Mouse (Mus musculus): ENCODE data around the gene Derl3. TPM values are rescaled to one million over a fixed set of nuclear protein-coding genes. Genes with fewer than 3 reads are reported as not detected.

Derl3 gene
- polyA plus RNA-seq, 1 experiment, result 19.0 TPM

- no peaks in the 10 kb centered on the region for H3K27me3 ChIP-seq (ENCODE audit: control insufficient read depth, insufficient read depth, low read length)
- TF ChIP-seq CTCF (IDR thresholded peaks at IDR 0.05; ENCODE audit: borderline replicate concordance, control insufficient read depth, extremely low read depth, insufficient read depth, low read length, poor library complexity), result no peak
- no peak for TF ChIP-seq POLR2A (IDR thresholded peaks at IDR 0.05; ENCODE audit: control insufficient read depth, extremely low read depth, insufficient read depth, low read length, poor library complexity)
- no peak overlapping the region for H3K27ac ChIP-seq (ENCODE audit: control insufficient read depth, insufficient read depth, low read length)
- peaks cover 10% of the 10 kb centered on the region for H3K4me1 ChIP-seq (replicated peaks; ENCODE audit: control insufficient read depth, insufficient read depth, low read length)
- no peak overlapping the region for H3K4me3 ChIP-seq (ENCODE audit: control insufficient read depth, insufficient read depth, low read length)
- no peak for DNase-seq
- WGBS, result 85% methylated on average over 3 of the region's 3 CpGs
- H3K36me3 ChIP-seq (ENCODE audit: control insufficient read depth, insufficient read depth, low read length), result no peaks in the 10 kb centered on the region
Measured at GRCm38 (mm10) chr10:75851681-75852080, 41.5 kb upstream of the Derl3 start.

- H3K36me3 ChIP-seq (ENCODE audit: control insufficient read depth, insufficient read depth, low read length), result no peaks in the 10 kb centered on the region
- no peak for TF ChIP-seq POLR2A (IDR thresholded peaks at IDR 0.05; ENCODE audit: control insufficient read depth, extremely low read depth, insufficient read depth, low read length, poor library complexity)
- TF ChIP-seq CTCF (IDR thresholded peaks at IDR 0.05; ENCODE audit: borderline replicate concordance, control insufficient read depth, extremely low read depth, insufficient read depth, low read length, poor library complexity), result no peak
- H3K4me3 ChIP-seq (ENCODE audit: control insufficient read depth, insufficient read depth, low read length), result no peak overlapping the region
- H3K27me3 ChIP-seq (ENCODE audit: control insufficient read depth, insufficient read depth, low read length), result no peaks in the 10 kb centered on the region
- 98% methylated on average over 12 of the region's 12 CpGs for WGBS
- no peak for DNase-seq
- no peak overlapping the region for H3K27ac ChIP-seq (ENCODE audit: control insufficient read depth, insufficient read depth, low read length)
- H3K4me1 ChIP-seq (replicated peaks; ENCODE audit: control insufficient read depth, insufficient read depth, low read length), result peaks cover 10% of the 10 kb centered on the region
Measured at GRCm38 (mm10) chr10:75852539-75853125, 40.6 kb upstream of the Derl3 start.

GRCm38 (mm10) chr10:75853452-75853851, 39.8 kb upstream of the Derl3 start:
- Histone ChIP-seq H3K4me3 (ENCODE audit: control insufficient read depth, insufficient read depth, low read length) (no peak overlapping the region), H3K27ac (ENCODE audit: control insufficient read depth, insufficient read depth, low read length) (no peak overlapping the region), H3K4me1 (replicated peaks; ENCODE audit: control insufficient read depth, insufficient read depth, low read length) (peaks cover 4% of the 10 kb centered on the region; the same call in 1 of the 2 replicates), H3K36me3 (ENCODE audit: control insufficient read depth, insufficient read depth, low read length) (no peaks in the 10 kb centered on the region), H3K27me3 (ENCODE audit: control insufficient read depth, insufficient read depth, low read length) (no peaks in the 10 kb centered on the region)
- WGBS, result 31% methylated on average over 10 of the region's 10 CpGs
- DNase-seq, result peak; percentile 83
- no peak for TF ChIP-seq CTCF (IDR thresholded peaks at IDR 0.05; ENCODE audit: borderline replicate concordance, control insufficient read depth, extremely low read depth, insufficient read depth, low read length, poor library complexity)
- no peak for TF ChIP-seq POLR2A (IDR thresholded peaks at IDR 0.05; ENCODE audit: control insufficient read depth, extremely low read depth, insufficient read depth, low read length, poor library complexity)

- Histone ChIP-seq H3K27ac (ENCODE audit: control insufficient read depth, insufficient read depth, low read length) (no peak overlapping the region), H3K36me3 (ENCODE audit: control insufficient read depth, insufficient read depth, low read length) (no peaks in the 10 kb centered on the region), H3K27me3 (ENCODE audit: control insufficient read depth, insufficient read depth, low read length) (no peaks in the 10 kb centered on the region), H3K4me1 (replicated peaks; ENCODE audit: control insufficient read depth, insufficient read depth, low read length) (peaks cover 4% of the 10 kb centered on the region), H3K4me3 (ENCODE audit: control insufficient read depth, insufficient read depth, low read length) (no peak overlapping the region)
- TF ChIP-seq POLR2A (IDR thresholded peaks at IDR 0.05; ENCODE audit: control insufficient read depth, extremely low read depth, insufficient read depth, low read length, poor library complexity) (no peak), CTCF (IDR thresholded peaks at IDR 0.05; ENCODE audit: borderline replicate concordance, control insufficient read depth, extremely low read depth, insufficient read depth, low read length, poor library complexity) (no peak)
- DNase-seq, result no peak
- 82% methylated on average over 5 of the region's 5 CpGs for WGBS
Measured at GRCm38 (mm10) chr10:75854096-75854495, 39.1 kb upstream of the Derl3 start.

GRCm38 (mm10) chr10:75854791-75855190, 38.4 kb upstream of the Derl3 start:
- H3K4me1 ChIP-seq (replicated peaks; ENCODE audit: control insufficient read depth, insufficient read depth, low read length), result peaks cover 7% of the 10 kb centered on the region
- no peak for TF ChIP-seq CTCF (IDR thresholded peaks at IDR 0.05; ENCODE audit: borderline replicate concordance, control insufficient read depth, extremely low read depth, insufficient read depth, low read length, poor library complexity)
- TF ChIP-seq POLR2A (IDR thresholded peaks at IDR 0.05; ENCODE audit: control insufficient read depth, extremely low read depth, insufficient read depth, low read length, poor library complexity), result no peak
- H3K27ac ChIP-seq (ENCODE audit: control insufficient read depth, insufficient read depth, low read length), result no peak overlapping the region
- no peak for DNase-seq
- no peaks in the 10 kb centered on the region for H3K27me3 ChIP-seq (ENCODE audit: control insufficient read depth, insufficient read depth, low read length)
- 85% methylated on average over 6 of the region's 6 CpGs for WGBS
- no peaks in the 10 kb centered on the region for H3K36me3 ChIP-seq (ENCODE audit: control insufficient read depth, insufficient read depth, low read length)
- H3K4me3 ChIP-seq (ENCODE audit: control insufficient read depth, insufficient read depth, low read length), result no peak overlapping the region

- H3K4me1 ChIP-seq (replicated peaks; ENCODE audit: control insufficient read depth, insufficient read depth, low read length), result peaks cover 7% of the 10 kb centered on the region
- no peak overlapping the region for H3K27ac ChIP-seq (ENCODE audit: control insufficient read depth, insufficient read depth, low read length)
- no peak for TF ChIP-seq POLR2A (IDR thresholded peaks at IDR 0.05; ENCODE audit: control insufficient read depth, extremely low read depth, insufficient read depth, low read length, poor library complexity)
- TF ChIP-seq CTCF (IDR thresholded peaks at IDR 0.05; ENCODE audit: borderline replicate concordance, control insufficient read depth, extremely low read depth, insufficient read depth, low read length, poor library complexity), result no peak
- no peaks in the 10 kb centered on the region for H3K27me3 ChIP-seq (ENCODE audit: control insufficient read depth, insufficient read depth, low read length)
- no peak for DNase-seq
- whole genome bisulfite sequencing, result 97% methylated on average over 15 of the region's 15 CpGs
- H3K4me3 ChIP-seq (ENCODE audit: control insufficient read depth, insufficient read depth, low read length), result no peak overlapping the region
- H3K36me3 ChIP-seq (ENCODE audit: control insufficient read depth, insufficient read depth, low read length), result no peaks in the 10 kb centered on the region
Measured at GRCm38 (mm10) chr10:75855416-75855981, 37.7 kb upstream of the Derl3 start.

All from thymus, adult 2 months (tissue).